Mouse (Mus musculus): ENCODE data around the gene Rhoa. TPM values are rescaled to one million over a fixed set of nuclear protein-coding genes. Genes with fewer than 3 reads are reported as not detected.
A peak's percentile ranks its signal among the peaks of the same experiment; 100 is the strongest.
"Not testable (repeated sequence)": the region's sequence is repeated elsewhere in the genome, so short reads cannot be mapped to it uniquely, and the experiment has no call there.

Rhoa gene
- polyA plus RNA-seq, 1 experiment from 2014 or later = 261 TPM

DNA sequence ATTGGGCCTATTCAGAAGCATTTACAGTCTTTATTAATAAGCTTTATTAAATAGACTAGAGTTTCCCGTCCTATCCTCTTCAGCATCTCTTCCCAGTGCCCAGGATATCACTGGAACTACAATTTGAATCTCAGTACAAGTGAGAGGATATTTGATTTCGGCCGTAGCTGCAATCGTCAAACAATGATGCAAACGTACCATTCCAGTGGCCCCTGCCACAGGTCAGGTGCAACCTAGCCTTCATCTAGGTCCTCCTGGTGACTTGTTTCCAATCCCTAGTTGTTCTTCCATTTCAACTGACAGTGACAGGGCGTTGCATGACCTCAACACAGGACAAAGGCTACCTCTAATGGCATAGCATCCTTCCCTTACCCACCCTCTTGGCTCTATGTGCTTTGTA, 15.2 kb upstream of the Rhoa start:
- peaks cover 25% of the 10 kb centered on the region for H3K36me3 ChIP-seq
- H3K4me2 ChIP-seq = peak overlapping the region; percentile 74
- H3K9ac ChIP-seq (replicated peaks) = peak overlapping the region; percentile 70
- peak overlapping the region; percentile 65 for H3K4me3 ChIP-seq (replicated peaks)
- peaks cover 15% of the 10 kb centered on the region for H3K4me1 ChIP-seq
- ATAC-seq (ENCODE audit: low FRiP score) = peak; percentile 20; the same call in 1 of the 2 replicates
- H3K27ac ChIP-seq (replicated peaks) = peak overlapping the region; percentile 85
- 41% methylated on average over 6 of the region's 6 CpGs for WGBS
- H3K9me3 ChIP-seq (replicated peaks) = no peaks in the 10 kb centered on the region
- H3K27me3 ChIP-seq (replicated peaks) = no peaks in the 10 kb centered on the region

DNA sequence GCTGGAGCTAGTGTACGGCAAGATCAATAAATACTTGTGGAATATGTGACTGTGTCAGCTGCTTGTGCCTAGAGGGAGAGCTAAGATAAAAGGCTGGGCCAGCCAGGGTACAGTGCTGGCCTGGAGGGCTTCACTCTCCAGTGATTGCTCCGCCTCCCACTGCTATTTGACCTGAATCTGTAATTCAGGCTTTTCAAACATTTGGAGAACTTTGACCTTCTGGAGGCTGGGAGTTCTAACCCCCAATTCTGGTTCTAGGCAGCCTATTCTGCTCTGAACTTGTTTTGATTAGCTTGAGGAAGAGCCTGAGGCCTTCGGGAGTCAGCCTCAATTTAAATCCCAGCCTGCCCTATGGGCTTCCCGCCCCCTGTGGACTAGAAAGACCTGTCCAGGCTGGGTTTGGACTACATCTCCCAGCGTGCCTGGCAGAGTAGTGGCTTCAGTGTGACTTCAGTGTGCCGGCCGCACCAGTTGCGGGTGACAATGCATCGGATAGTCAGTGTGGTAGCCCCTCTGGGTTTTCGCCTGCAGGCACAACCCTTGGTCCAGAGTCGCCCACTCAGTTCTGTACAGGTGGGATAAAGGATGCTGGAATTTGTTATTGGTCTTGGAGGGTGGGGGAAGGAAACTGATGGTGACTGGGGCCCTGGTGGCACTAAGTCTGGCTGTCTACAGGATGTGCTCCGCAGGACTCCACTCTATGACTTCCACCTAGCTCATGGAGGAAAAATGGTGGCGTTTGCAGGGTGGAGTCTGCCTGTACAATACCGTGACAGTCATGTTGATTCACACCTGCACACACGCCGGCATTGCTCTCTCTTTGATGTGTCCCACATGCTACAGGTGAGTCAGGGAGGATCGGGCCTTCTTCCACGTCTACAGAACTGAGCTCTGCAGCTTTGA, 9.2 kb upstream of the Rhoa start, which contains the start of gene Amt:
Amt (plus strand) TSS at position 401 of the 903 bp plus-strand sequence.
- Histone ChIP-seq H3K36me3 (peaks cover 48% of the 10 kb centered on the region), H3K9me3 (replicated peaks) (no peaks in the 10 kb centered on the region), H3K27ac (replicated peaks) (no peak within 1 kb of the TSS), H3K4me3 (replicated peaks) (peak within 1 kb of the TSS; percentile 22), H3K4me2 (peak within 1 kb of the TSS; percentile 41), H3K27me3 (replicated peaks) (no peaks in the 10 kb centered on the region), H3K4me1 (peaks cover 6% of the 10 kb centered on the region), H3K9ac (replicated peaks) (no peak within 1 kb of the TSS)
- ATAC-seq (ENCODE audit: low FRiP score) = no peak
- WGBS = 20% methylated on average over 18 of the region's 18 CpGs

DNA sequence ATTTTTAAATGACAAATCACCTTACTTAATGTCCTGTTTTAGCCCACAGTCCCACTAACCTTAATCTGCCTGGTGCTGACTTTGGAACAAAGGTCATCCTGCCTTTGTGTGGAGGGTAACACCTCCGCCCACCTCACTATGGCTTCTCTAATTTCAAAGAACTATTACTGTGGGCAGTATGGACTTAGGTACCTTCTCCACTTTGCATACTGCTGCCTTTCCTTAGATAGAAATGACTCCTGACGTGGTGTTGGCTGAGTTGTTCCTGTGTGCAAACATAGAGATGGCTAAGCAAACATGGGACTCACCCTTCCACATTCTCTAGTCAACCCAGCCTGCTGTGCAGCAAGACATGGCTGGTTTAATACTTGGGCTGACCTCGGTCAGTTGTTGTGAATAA, 4.1 kb upstream of the Rhoa start:
- H3K4me1 ChIP-seq = peaks cover 23% of the 10 kb centered on the region
- H3K36me3 ChIP-seq = peaks cover 41% of the 10 kb centered on the region
- H3K9me3 ChIP-seq (replicated peaks) = no peaks in the 10 kb centered on the region
- H3K9ac ChIP-seq (replicated peaks) = no peak overlapping the region
- no peak overlapping the region for H3K4me3 ChIP-seq (replicated peaks)
- 78% methylated on average over 3 of the region's 3 CpGs for WGBS
- H3K27me3 ChIP-seq (replicated peaks) = no peaks in the 10 kb centered on the region
- H3K4me2 ChIP-seq = no peak overlapping the region
- H3K27ac ChIP-seq (replicated peaks) = no peak overlapping the region
- no peak for ATAC-seq (ENCODE audit: low FRiP score)

DNA sequence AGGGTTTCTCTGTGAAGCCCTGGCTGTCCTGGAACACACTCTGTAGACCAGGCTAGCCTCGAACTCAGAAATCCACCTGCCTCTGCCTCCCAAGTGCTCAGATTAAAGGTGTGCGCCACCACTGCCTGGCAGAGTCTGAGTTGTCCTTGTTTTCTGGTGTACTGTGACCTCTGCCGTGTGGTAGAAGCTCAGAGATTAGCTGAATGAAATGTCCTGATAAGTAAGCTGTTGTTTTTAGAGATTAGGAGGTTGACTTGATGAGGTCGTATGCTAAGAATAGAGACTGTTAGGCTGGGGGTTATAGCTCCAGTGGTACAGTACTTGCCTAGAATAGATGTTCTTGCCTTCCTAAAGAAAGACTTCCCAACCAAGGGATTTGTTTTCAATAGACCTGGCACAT, 1.2 kb upstream of the Rhoa start:
- H3K27me3 ChIP-seq (replicated peaks) = no peaks in the 10 kb centered on the region
- peak overlapping the region; percentile 91 for H3K9ac ChIP-seq (replicated peaks)
- peak overlapping the region; percentile 92 for H3K4me2 ChIP-seq
- peaks cover 36% of the 10 kb centered on the region for H3K36me3 ChIP-seq
- peak overlapping the region; percentile 83 for H3K4me3 ChIP-seq (replicated peaks)
- ATAC-seq (ENCODE audit: low FRiP score) = no peak
- H3K27ac ChIP-seq (replicated peaks) = peak overlapping the region; percentile 97; the same call in 1 of the 2 replicates
- no peaks in the 10 kb centered on the region for H3K9me3 ChIP-seq (replicated peaks)
- WGBS = 90% methylated on average over 4 of the region's 4 CpGs
- peaks cover 46% of the 10 kb centered on the region for H3K4me1 ChIP-seq

DNA sequence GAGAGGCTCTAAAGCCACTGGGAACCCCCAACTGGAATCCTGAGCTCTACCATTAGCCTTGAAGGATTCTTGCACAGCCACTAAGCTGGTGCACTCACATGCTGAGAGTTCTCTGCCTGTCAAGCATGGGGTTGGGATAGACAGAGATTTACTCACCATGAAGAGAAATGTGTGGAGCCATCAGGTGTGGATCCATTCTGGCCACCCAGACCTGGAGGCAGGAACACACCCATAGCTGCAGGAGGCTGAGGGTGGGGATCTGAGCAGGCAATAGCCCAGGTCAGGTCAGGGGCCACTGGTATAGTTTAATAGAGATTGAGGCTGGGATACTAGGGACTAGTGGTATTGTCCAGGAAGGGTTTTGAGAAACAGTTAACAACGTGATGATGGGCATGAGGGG, 759 bp upstream of the Rhoa start:
- WGBS = 0% methylated on average over 1 of the region's 1 CpGs
- peak overlapping the region; percentile 97 for H3K27ac ChIP-seq (replicated peaks)
- H3K4me1 ChIP-seq = peaks cover 50% of the 10 kb centered on the region
- H3K9ac ChIP-seq (replicated peaks) = peak overlapping the region; percentile 91
- H3K4me2 ChIP-seq = peak overlapping the region; percentile 92
- no peaks in the 10 kb centered on the region for H3K9me3 ChIP-seq (replicated peaks)
- H3K4me3 ChIP-seq (replicated peaks) = peak overlapping the region; percentile 83
- ATAC-seq (ENCODE audit: low FRiP score) = no peak; the same call in 1 of the 2 replicates
- peaks cover 36% of the 10 kb centered on the region for H3K36me3 ChIP-seq
- H3K27me3 ChIP-seq (replicated peaks) = no peaks in the 10 kb centered on the region

DNA sequence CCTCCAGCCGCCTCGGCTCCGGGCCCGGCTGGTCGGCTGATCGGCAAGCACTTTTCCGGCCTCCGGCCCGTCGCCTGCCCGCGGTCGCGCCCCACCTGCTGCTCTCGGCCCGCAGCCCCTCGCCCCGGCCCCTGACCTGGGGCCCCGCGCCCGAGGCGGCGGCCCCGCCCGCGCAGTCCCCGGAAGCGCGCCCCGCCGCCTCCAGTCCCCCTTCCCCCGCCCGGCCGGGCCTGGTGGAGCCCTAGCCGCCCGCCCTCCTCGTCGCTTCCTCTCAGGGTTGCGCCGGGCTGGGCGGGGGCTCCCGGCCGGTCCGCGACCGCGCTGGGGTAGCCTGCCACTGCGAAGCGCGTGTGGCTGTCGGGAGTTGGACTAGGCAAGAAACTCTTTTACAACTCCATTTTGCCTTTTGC, 647 bp downstream of the Rhoa start:
- WGBS = under 1% methylated on average over 51 of the region's 51 CpGs
- Histone ChIP-seq H3K27me3 (replicated peaks) (no peaks in the 10 kb centered on the region), H3K27ac (replicated peaks) (peak overlapping the region; percentile 97), H3K4me3 (replicated peaks) (peak overlapping the region; percentile 83), H3K4me2 (peak overlapping the region; percentile 61), H3K4me1 (peaks cover 58% of the 10 kb centered on the region), H3K9me3 (replicated peaks) (no peaks in the 10 kb centered on the region), H3K9ac (replicated peaks) (peak overlapping the region; percentile 92), H3K36me3 (peaks cover 24% of the 10 kb centered on the region)
- peak; percentile 70 for ATAC-seq (ENCODE audit: low FRiP score)

DNA sequence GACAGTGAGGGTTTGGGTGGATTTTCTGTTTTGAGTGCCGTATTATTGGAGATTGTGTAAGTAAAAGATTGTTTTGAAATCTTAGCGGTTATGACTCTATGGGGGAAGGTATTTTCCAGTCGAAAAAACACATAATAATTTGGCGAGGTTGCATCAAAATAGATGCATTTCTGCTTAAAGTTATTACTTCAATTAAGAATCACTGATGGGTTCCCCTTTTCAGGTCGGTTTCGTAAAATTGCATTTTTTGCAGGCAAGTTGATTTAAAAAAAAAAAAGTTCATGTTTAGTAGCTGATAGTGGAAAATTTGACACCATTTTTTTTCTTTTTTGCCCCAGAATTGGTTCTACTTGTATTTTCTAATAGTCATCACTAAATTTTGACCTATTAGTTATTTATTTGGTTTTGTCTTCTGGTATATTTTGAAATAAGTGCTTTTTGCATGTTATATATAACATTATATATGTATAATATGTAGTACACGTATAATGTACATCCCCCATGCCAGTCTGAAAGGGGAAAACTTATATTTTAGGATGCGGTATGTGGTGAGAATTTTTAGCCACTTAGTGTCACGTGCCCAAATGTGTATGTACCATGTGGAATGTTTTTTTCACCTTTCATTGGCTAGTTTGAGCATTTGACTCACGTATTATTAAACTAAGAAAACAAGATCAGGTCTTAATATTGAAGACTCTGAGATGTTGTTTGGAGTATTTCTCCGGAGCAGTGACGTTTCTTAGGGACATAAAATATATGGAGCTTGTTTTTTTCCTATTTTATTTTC, 1.3 kb downstream of the Rhoa start:
- peak overlapping the region; percentile 83 for H3K4me3 ChIP-seq (replicated peaks)
- peaks cover 20% of the 10 kb centered on the region for H3K36me3 ChIP-seq
- H3K27me3 ChIP-seq (replicated peaks) = no peaks in the 10 kb centered on the region
- no peaks in the 10 kb centered on the region for H3K9me3 ChIP-seq (replicated peaks)
- peak overlapping the region; percentile 97 for H3K27ac ChIP-seq (replicated peaks)
- no peak for ATAC-seq (ENCODE audit: low FRiP score)
- 19% methylated on average over 12 of the region's 12 CpGs for WGBS
- peak overlapping the region; percentile 92 for H3K9ac ChIP-seq (replicated peaks)
- peak overlapping the region; percentile 61 for H3K4me2 ChIP-seq
- H3K4me1 ChIP-seq = peaks cover 61% of the 10 kb centered on the region

DNA sequence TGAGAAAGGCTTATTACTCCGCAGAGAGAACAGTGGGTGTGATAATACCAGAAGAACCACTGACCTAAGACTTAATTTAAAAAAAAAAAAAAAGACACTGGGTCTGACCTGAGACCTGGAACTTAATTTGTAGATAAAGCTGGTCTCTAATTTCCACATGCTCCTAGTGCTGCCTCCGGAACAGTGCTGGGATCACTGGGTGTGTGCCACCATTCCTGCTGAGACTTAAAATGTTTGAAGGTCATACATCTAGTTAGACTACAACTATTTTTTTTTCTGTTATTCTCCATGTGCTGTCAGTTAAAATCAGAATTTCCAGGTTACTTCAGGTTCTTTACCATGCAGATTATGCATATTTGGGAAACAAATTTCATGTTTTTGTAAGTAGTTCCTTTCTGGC, 2.2 kb downstream of the Rhoa start:
- Histone ChIP-seq H3K9me3 (replicated peaks) (no peaks in the 10 kb centered on the region), H3K36me3 (peaks cover 11% of the 10 kb centered on the region), H3K9ac (replicated peaks) (peak overlapping the region; percentile 24; the same call in 1 of the 2 replicates), H3K4me2 (peak overlapping the region; percentile 61), H3K27ac (replicated peaks) (no peak overlapping the region), H3K4me1 (peaks cover 59% of the 10 kb centered on the region), H3K27me3 (replicated peaks) (no peaks in the 10 kb centered on the region), H3K4me3 (replicated peaks) (peak overlapping the region; percentile 29)
- ATAC-seq (ENCODE audit: low FRiP score) = no peak
- WGBS = 62% methylated on average over 2 of the region's 2 CpGs

DNA sequence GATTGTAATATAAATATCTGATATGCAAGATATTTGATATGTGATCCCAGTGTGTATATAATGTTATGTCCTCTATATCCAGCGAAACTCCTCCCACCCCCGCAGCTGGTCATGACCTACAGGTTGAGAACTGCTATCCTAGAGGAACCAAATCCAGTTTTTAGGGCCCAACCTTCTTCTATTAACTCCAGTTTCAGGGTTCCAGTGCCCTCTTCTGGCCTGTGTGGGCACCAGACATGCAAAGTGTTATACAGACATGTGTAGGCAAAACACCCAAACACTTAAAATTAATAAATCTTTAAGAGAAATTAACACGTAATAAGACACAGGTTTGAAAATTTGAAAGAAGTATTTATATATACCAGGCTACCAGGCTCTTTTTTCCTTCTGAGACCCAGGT, 11.6 kb downstream of the Rhoa start:
- H3K9me3 ChIP-seq (replicated peaks) = no peaks in the 10 kb centered on the region
- WGBS = over 99% methylated on average over 3 of the region's 3 CpGs
- H3K27ac ChIP-seq (replicated peaks) = no peak overlapping the region
- peaks cover 4% of the 10 kb centered on the region; the same call in 1 of the 2 replicates for H3K36me3 ChIP-seq
- H3K9ac ChIP-seq (replicated peaks) = no peak overlapping the region
- no peak overlapping the region for H3K4me2 ChIP-seq
- no peaks in the 10 kb centered on the region for H3K4me1 ChIP-seq
- no peak for ATAC-seq (ENCODE audit: low FRiP score)
- H3K4me3 ChIP-seq (replicated peaks) = no peak overlapping the region
- no peaks in the 10 kb centered on the region for H3K27me3 ChIP-seq (replicated peaks)

DNA sequence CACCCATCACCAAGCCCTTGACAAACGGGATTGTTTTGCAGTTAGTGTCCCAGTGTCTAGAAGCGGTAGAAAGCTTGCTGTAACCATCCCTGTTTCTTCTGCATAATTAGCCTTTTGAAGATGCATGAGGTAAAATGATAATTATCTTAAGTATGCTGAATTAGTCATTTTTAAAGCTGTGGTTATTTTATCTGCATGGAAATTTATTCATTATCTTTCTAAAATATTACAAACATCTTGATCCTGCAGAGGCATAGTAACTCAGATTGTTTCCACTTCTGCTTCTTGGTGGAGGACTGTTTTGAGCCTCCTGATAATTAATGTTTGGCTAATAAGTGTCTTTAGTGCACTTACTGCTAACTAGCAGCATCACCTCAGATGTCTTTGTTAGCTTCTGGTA, 12.5 kb downstream of the Rhoa start:
- H3K4me2 ChIP-seq = no peak overlapping the region
- H3K9ac ChIP-seq (replicated peaks) = no peak overlapping the region
- no peak overlapping the region for H3K4me3 ChIP-seq (replicated peaks)
- no peaks in the 10 kb centered on the region for H3K27me3 ChIP-seq (replicated peaks)
- 75% methylated on average over 2 of the region's 2 CpGs for WGBS
- H3K9me3 ChIP-seq (replicated peaks) = no peaks in the 10 kb centered on the region
- peaks cover 4% of the 10 kb centered on the region; the same call in 1 of the 2 replicates for H3K36me3 ChIP-seq
- H3K27ac ChIP-seq (replicated peaks) = no peak overlapping the region
- no peak for ATAC-seq (ENCODE audit: low FRiP score)
- H3K4me1 ChIP-seq = no peaks in the 10 kb centered on the region

DNA sequence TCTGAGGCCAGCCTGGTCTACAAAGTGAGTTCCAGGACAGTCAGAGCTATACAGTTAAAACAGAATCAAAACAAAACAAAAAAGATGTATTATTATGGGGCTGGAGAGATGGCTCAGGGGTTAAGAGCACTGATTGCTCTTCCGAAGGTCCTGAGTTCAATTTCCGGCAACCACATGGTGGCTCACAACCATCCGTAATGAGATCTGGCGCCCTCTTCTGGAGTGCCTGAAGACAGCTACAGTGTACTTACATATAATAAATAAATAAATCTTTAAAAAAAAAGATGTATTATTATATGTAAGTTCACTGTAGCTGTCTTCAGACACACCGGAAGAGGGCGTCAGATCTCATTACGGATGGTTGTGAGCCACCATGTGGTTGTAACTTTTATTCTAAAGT, 16.1 kb downstream of the Rhoa start:
- not testable (repeated sequence) for H3K9me3 ChIP-seq (replicated peaks); H3K27ac ChIP-seq (replicated peaks); H3K27me3 ChIP-seq (replicated peaks); H3K4me3 ChIP-seq (replicated peaks); H3K9ac ChIP-seq (replicated peaks); H3K36me3 ChIP-seq; H3K4me1 ChIP-seq; H3K4me2 ChIP-seq; ATAC-seq (ENCODE audit: low FRiP score)
- 94% methylated on average over 7 of the region's 7 CpGs for WGBS
